Mouse (Mus musculus): ENCODE measurements around the gene Mccc1. TPM values are rescaled to one million over a fixed set of nuclear protein-coding genes. Genes with fewer than 3 reads are reported as not detected.

The Mccc1 gene
- 27.5 TPM for polyA plus RNA-seq (2017; shearing (Covaris generic))

DNA sequence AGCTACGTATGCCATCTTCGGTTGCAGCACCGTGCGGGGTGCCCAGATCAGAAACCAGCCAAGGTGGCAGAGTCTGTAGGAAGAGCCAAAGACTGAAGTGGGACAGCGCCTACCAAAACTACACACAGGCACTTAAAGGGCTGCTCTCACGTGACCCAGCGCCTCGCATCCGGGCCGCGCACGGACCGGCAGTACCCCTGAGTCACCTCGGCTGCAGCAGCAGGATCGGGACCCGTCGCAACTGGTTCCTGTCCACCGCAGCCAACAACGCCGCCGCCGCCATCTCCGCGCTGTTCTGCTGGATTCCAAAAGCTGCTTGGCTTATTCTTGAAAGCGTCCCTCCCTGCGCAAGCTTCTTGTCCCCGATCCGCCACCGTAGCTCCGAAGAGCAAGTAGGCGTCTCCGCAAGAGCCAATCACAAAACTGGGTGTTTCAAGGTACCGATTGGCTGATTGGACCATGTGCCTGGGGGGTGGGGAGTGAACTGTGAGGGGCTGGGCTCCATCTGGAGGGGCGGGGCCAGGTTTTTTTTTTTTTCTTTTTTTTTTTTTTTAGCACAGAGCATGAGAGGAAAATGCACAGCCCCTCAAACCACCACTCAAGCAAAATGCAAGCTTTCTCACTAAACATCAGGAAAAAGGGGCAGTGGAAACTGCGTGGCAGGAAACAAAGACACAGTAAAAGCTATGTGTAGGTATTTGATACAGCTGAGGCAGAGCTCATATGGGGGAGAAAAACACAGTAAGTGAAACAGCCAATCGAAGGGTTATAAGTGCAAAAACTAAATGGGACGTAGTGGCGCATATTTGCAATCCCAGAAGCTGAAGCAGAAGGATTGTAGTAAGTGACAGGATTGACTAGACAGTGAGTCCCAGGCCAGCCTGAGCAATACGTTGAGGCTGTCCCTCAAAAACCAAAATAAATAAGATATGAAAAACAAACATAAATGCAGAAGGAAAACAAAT is at the start of gene Mccc1:
Mccc1 (minus strand) TSS at position 404 of the 965 bp plus-strand sequence.

DNA sequence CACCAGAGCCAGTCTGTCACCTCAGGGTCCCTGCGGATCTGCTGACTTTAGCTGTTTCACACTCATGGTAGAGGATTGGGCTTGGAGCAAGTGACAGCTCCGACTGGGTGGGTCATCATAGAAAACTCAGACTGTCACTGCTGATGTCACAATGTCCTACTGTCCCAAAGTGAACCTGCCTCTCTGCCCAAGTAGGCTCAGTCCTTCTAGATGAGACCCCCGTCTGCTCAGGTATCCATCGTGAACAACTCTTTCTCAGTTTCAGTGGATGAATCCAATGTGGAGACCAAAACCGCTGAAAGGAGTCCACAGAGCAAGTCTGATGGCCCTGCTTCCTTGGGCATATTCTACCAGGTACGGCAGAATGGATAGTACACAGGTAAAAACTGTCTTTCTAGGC is 63.1 kb downstream of the Mccc1 start, which contains the start of gene Dcun1d1:
Dcun1d1 (minus strand) TSS at position 101 of the 400 bp plus-strand sequence.

Other genes starting within 250 kb of the Mccc1 start
- 246 TPM for gene Atp11b, start 246.6 kb downstream of the Mccc1 start, polyA plus RNA-seq (2017; shearing (Covaris generic))
- gene Dcun1d1, start 63.2 kb downstream of the Mccc1 start, polyA plus RNA-seq (2017; shearing (Covaris generic)): 65.9 TPM
- gene Ccdc144b, start 52.9 kb upstream of the Mccc1 start, polyA plus RNA-seq (2017; shearing (Covaris generic)): not detected
- gene Acad9, start 65.3 kb upstream of the Mccc1 start, polyA plus RNA-seq (2017; shearing (Covaris generic)): 75.8 TPM
- gene D3Ertd254e, start 150.3 kb upstream of the Mccc1 start, polyA plus RNA-seq (2017; shearing (Covaris generic)): 3.6 TPM
- gene Qrfpr, start 221.6 kb upstream of the Mccc1 start, polyA plus RNA-seq (2017; shearing (Covaris generic)): not detected

Data from CD4-positive, CD25-positive, alpha-beta regulatory T cell (primary cell).